Mouse (Mus musculus) ES-E14 (cell line): Measurements from ENCODE around the gene Nav1.

Experiments
- CHD2 ChIP-seq: IDR thresholded peaks from 2 replicates; pipeline ENCODE4 v1.6.1; 2014; ENCODE audit warnings: mild to moderate bottlenecking, low read depth, low read length, inconsistent platforms
- HCFC1 ChIP-seq: IDR thresholded peaks from 2 replicates; pipeline ENCODE4 v1.6.1; 2012; ENCODE audit warnings: low read length, inconsistent platforms, borderline replicate concordance; ENCODE audit not compliant: insufficient read depth
- MAFK ChIP-seq: IDR thresholded peaks from 2 replicates; pipeline ENCODE4 v1.6.1; 2014; ENCODE audit warnings: mild to moderate bottlenecking, low read depth, low read length, inconsistent platforms; ENCODE audit not compliant: insufficient read depth
- ZC3H11A ChIP-seq: IDR thresholded peaks from 2 replicates; pipeline ENCODE4 v1.6.1; 2012; ENCODE audit warnings: low read depth, mild to moderate bottlenecking, inconsistent platforms, low read length, borderline replicate concordance
- ZNF384 ChIP-seq: IDR thresholded peaks from 2 replicates; pipeline ENCODE4 v1.6.1; 2012; ENCODE audit warnings: low read depth, low read length, inconsistent platforms

DNA sequence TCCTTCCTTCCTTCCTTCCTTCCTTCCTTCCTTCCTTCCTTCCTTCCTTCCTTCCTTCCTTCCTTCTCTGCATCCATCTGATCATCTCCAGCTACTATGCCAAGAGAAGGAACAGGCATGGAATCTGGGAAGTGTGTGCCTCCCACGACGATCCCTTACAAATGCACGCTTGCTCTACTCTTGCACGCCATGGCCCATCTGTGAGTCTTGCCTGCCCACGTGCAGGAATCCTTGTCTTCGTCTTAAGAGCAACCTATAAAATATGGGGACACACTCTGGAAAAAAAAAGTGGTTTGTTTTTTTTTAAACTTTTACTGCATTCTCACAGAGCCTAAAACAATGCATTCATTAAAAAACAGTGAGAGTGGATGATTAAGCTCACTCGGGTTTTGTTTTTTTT, 40.5 kb downstream of the Nav1 start:
- TF ChIP-seq MAFK, result no peak
- TF ChIP-seq CHD2, result no peak
- TF ChIP-seq ZNF384, result no peak
- TF ChIP-seq HCFC1, result no peak
- no peak for TF ChIP-seq ZC3H11A
